Mouse (Mus musculus): Measurements from ENCODE around the gene Sat2.

- TF ChIP-seq CTCF (IDR thresholded peaks at IDR 0.05; ENCODE audit: low read depth, low read length) (no peak), POLR2AphosphoS5 (IDR thresholded peaks at IDR 0.05; ENCODE audit: insufficient replicate concordance, low read depth, low read length) (no peak), GATA1 (IDR thresholded peaks at IDR 0.05; ENCODE audit: borderline replicate concordance, low read length) (no peak)
Measured at GRCm38 (mm10) chr11:69591424-69591823, 30.4 kb upstream of the Sat2 start.

Data from G1E (cell line).